Mouse (Mus musculus) cerebellum, adult 2 months (tissue): ENCODE data around the gene Angptl6.

Experiments
- CTCF ChIP-seq: fragments of 200-500 bp; IDR thresholded peaks from 2 replicates; pipeline ENCODE4 v1.5.1; 2011; ENCODE audit warnings: low read depth, mild to moderate bottlenecking, control low read depth, low read length, moderate library complexity, borderline replicate concordance; ENCODE audit not compliant: insufficient read depth
- POLR2A ChIP-seq: fragments of 200-500 bp; IDR thresholded peaks from 2 replicates; pipeline ENCODE4 v1.6.1; 2011; ENCODE audit warnings: low read length, control low read depth, borderline replicate concordance; ENCODE audit not compliant: insufficient read depth

GRCm38 (mm10) chr9:20879097-20879792, at the start of gene Angptl6:
- TF ChIP-seq CTCF: no peak
- TF ChIP-seq POLR2A: no peak
